Mouse (Mus musculus): Measurements from ENCODE around the gene Lin7a.

Lin7a gene

GRCm38 (mm10) chr10:107467819-107468218, 196.3 kb downstream of the Lin7a start:
- DNase-seq (ENCODE audit: low spot score) = no peak
